Mouse (Mus musculus): ENCODE results near the gene Khdc3. TPM values are rescaled to one million over a fixed set of nuclear protein-coding genes. Genes with fewer than 3 reads are reported as not detected.

The Khdc3 gene
- polyA plus RNA-seq, 1 experiment from 2014 or later = not detected

GRCm38 (mm10) chr9:73129875-73130274 is 28.2 kb downstream of the Khdc3 start:
- Histone ChIP-seq H3K4me1 (no peaks in the 10 kb centered on the region), H3K4me3 (replicated peaks) (no peak overlapping the region), H3K4me2 (replicated peaks) (no peak overlapping the region), H3K9ac (no peak overlapping the region), H3K9me3 (replicated peaks) (no peaks in the 10 kb centered on the region), H3K36me3 (peaks cover 50% of the 10 kb centered on the region), H3K27me3 (no peaks in the 10 kb centered on the region), H3K27ac (replicated peaks) (no peak overlapping the region)
- ATAC-seq (ENCODE audit: insufficient number of reproducible peaks, low FRiP score, low TSS enrichment, low read depth) = no peak
- 77% methylated on average over 8 of the region's 8 CpGs for WGBS

GRCm38 (mm10) chr9:73130529-73130928 is 28.9 kb downstream of the Khdc3 start:
- no peak overlapping the region for H3K9ac ChIP-seq
- peaks cover 44% of the 10 kb centered on the region for H3K36me3 ChIP-seq
- H3K4me2 ChIP-seq (replicated peaks) = no peak overlapping the region
- WGBS = 87% methylated on average over 4 of the region's 4 CpGs
- H3K4me1 ChIP-seq = no peaks in the 10 kb centered on the region
- no peaks in the 10 kb centered on the region for H3K9me3 ChIP-seq (replicated peaks)
- no peaks in the 10 kb centered on the region for H3K27me3 ChIP-seq
- no peak overlapping the region for H3K4me3 ChIP-seq (replicated peaks)
- no peak for ATAC-seq (ENCODE audit: insufficient number of reproducible peaks, low FRiP score, low TSS enrichment, low read depth)
- no peak overlapping the region for H3K27ac ChIP-seq (replicated peaks)

GRCm38 (mm10) chr9:73137341-73137886 is 35.8 kb downstream of the Khdc3 start:
- H3K9ac ChIP-seq = no peak overlapping the region
- no peaks in the 10 kb centered on the region for H3K9me3 ChIP-seq (replicated peaks)
- no peaks in the 10 kb centered on the region for H3K36me3 ChIP-seq
- H3K4me3 ChIP-seq (replicated peaks) = no peak overlapping the region
- 63% methylated on average over 11 of the region's 11 CpGs for WGBS
- no peaks in the 10 kb centered on the region for H3K4me1 ChIP-seq
- H3K27ac ChIP-seq (replicated peaks) = no peak overlapping the region
- H3K4me2 ChIP-seq (replicated peaks) = no peak overlapping the region
- H3K27me3 ChIP-seq = no peaks in the 10 kb centered on the region
- no peak for ATAC-seq (ENCODE audit: insufficient number of reproducible peaks, low FRiP score, low TSS enrichment, low read depth)

Other genes with a start within 250 kb of the Khdc3 start
- 7.5 and 7.6 TPM in 2 replicates for gene Pygo1, start 176.2 kb upstream of the Khdc3 start, polyA plus RNA-seq (2015; fragmentation: Nextera tagmentation; extraction: Ambion mirVana)
- 2.0 and 3.6 TPM in 2 replicates for gene Dyx1c1, start 143.1 kb upstream of the Khdc3 start, polyA plus RNA-seq (2015; fragmentation: Nextera tagmentation; extraction: Ambion mirVana)
- not detected in 2 replicates for gene Gm44503, start 143.0 kb upstream of the Khdc3 start, polyA plus RNA-seq (2015; fragmentation: Nextera tagmentation; extraction: Ambion mirVana)
- 27.9 and 35.2 TPM in 2 replicates for gene Ccpg1os, start 116.5 kb upstream of the Khdc3 start, polyA plus RNA-seq (2015; fragmentation: Nextera tagmentation; extraction: Ambion mirVana)
- 39.1 and 39.4 TPM in 2 replicates for gene Ccpg1, start 116.4 kb upstream of the Khdc3 start, polyA plus RNA-seq (2015; fragmentation: Nextera tagmentation; extraction: Ambion mirVana)
- gene Pigb, start 61.5 kb upstream of the Khdc3 start, polyA plus RNA-seq (2015; fragmentation: Nextera tagmentation; extraction: Ambion mirVana) = 12.0 and 15.0 TPM in 2 replicates
- 9.5 and 10.9 TPM in 2 replicates for gene Rab27a, start 57.0 kb upstream of the Khdc3 start, polyA plus RNA-seq (2015; fragmentation: Nextera tagmentation; extraction: Ambion mirVana)
- gene Gm20509, start 634 bp downstream of the Khdc3 start, polyA plus RNA-seq (2015; fragmentation: Nextera tagmentation; extraction: Ambion mirVana) = not detected in 2 replicates
- gene Rsl24d1, start 11.6 kb downstream of the Khdc3 start, polyA plus RNA-seq (2015; fragmentation: Nextera tagmentation; extraction: Ambion mirVana) = 102 and 105 TPM in 2 replicates

Data from embryonic facial prominence, embryonic 15.5 days (tissue).